Mouse (Mus musculus) thymus, adult 2 months (tissue): ENCODE data around the gene Gm49387. TPM values are rescaled to one million over a fixed set of nuclear protein-coding genes. Genes with fewer than 3 reads are reported as not detected.
A peak's percentile ranks its signal among the peaks of the same experiment; 100 is the strongest.

Experiments
- DNase-seq: peaks from one replicate; pipeline ENCODE4 v3.0.0; 2021
- H3K27ac ChIP-seq: fragments of 200-500 bp; 2 replicates; pipeline ENCODE4 v1.5.1; 2012; ENCODE audit warnings: low read length, control low read depth; ENCODE audit not compliant: control insufficient read depth, insufficient read depth
- H3K27me3 ChIP-seq: fragments of 200-500 bp; 2 replicates; pipeline ENCODE4 v1.6.1; 2012; ENCODE audit warnings: mild to moderate bottlenecking, low read length, moderate library complexity, mixed read lengths; ENCODE audit not compliant: control insufficient read depth, insufficient read depth
- H3K36me3 ChIP-seq: fragments of 200-500 bp; 2 replicates; pipeline ENCODE4 v1.6.1; 2012; ENCODE audit warnings: mild to moderate bottlenecking, low read length, moderate library complexity; ENCODE audit not compliant: control insufficient read depth, insufficient read depth
- H3K4me1 ChIP-seq: fragments of 200-500 bp; replicated peaks from 2 replicates; pipeline ENCODE4 v1.6.1; 2012; ENCODE audit warnings: low read length; ENCODE audit not compliant: control insufficient read depth, insufficient read depth
- H3K4me3 ChIP-seq: fragments of 200-500 bp; 2 replicates; pipeline ENCODE4 v1.5.1; 2012; ENCODE audit warnings: mild to moderate bottlenecking, low read length, control low read depth, moderate library complexity; ENCODE audit not compliant: control insufficient read depth, insufficient read depth
- CTCF ChIP-seq: fragments of 200-500 bp; IDR thresholded peaks from 2 replicates; pipeline ENCODE4 v1.5.1; 2012; ENCODE audit warnings: mild to moderate bottlenecking, control low read depth, low read length, moderate library complexity, borderline replicate concordance; ENCODE audit not compliant: control insufficient read depth, poor library complexity, insufficient read depth; ENCODE audit errors: extremely low read depth
- POLR2A ChIP-seq: fragments of 200-500 bp; IDR thresholded peaks from 2 replicates; pipeline ENCODE4 v1.6.1; 2012; ENCODE audit warnings: mild to moderate bottlenecking, low read length, control low read depth, moderate library complexity; ENCODE audit not compliant: control insufficient read depth, poor library complexity, insufficient read depth; ENCODE audit errors: extremely low read depth
- WGBS: fragments of 180-500 bp; shearing (Covaris S2); methylation state at CpG from one replicate; pipeline ENCODE4 v1.1.7; 2018; 5-methylcytosine and 5-hydroxymethylcytosine counted together
- polyA plus RNA-seq: library from polyadenylated mRNA; depleted of rRNA; stranded (reverse); fragments of >200 nt; gene quantifications from 2 replicates; pipeline ENCODE4 v1.2.3, GENCODE M21; 2012

The Gm49387 gene
- polyA plus RNA-seq, 1 experiment: not detected

- Histone ChIP-seq H3K27ac (peak overlapping the region; percentile 70), H3K4me3 (no peak overlapping the region), H3K27me3 (no peaks in the 10 kb centered on the region), H3K36me3 (peaks cover 63% of the 10 kb centered on the region), H3K4me1 (peaks cover 38% of the 10 kb centered on the region)
- no peak for DNase-seq
- TF ChIP-seq POLR2A (no peak), CTCF (no peak)
- 62% methylated on average over 7 of the region's 7 CpGs for WGBS
These were observed 115.5 kb downstream of the Gm49387 start for GRCm38 (mm10) chr14:31525040-31525810.

DNA sequence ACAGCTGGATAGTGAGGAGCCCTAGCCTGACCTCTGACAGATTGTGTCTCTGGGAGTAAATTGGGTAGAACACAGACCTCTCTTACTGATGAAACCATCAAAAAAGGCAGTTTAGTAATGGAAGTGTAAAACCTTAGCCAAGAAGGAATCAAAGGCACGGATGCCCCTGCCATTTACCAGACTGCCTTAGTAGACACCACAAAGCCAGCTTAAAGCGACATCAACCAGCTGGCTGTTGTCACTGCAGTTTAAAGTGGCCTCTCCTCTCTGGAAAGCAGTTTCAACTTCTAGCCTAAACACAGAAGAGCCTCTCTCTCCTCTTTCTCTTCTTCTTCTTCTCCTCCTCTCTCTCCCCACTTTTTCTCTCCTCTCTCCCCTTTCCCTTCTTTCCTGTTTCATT, 119.4 kb downstream of the Gm49387 start:
- Histone ChIP-seq H3K4me1 (peaks cover 44% of the 10 kb centered on the region), H3K36me3 (peaks cover 32% of the 10 kb centered on the region), H3K27me3 (no peaks in the 10 kb centered on the region), H3K27ac (peak overlapping the region; percentile 16; the same call in 1 of the 2 replicates), H3K4me3 (no peak overlapping the region)
- TF ChIP-seq POLR2A (no peak), CTCF (no peak)
- peak; percentile 58 for DNase-seq
- 13% methylated on average over 2 of the region's 2 CpGs for WGBS

GRCm38 (mm10) chr14:31519165-31519564, 121.5 kb downstream of the Gm49387 start:
- no peak overlapping the region for H3K27ac ChIP-seq
- TF ChIP-seq CTCF (no peak), POLR2A (no peak)
- H3K4me1 ChIP-seq: peaks cover 42% of the 10 kb centered on the region
- 53% methylated on average over 3 of the region's 3 CpGs for WGBS
- DNase-seq: no peak
- peaks cover 13% of the 10 kb centered on the region for H3K36me3 ChIP-seq
- no peak overlapping the region for H3K4me3 ChIP-seq
- H3K27me3 ChIP-seq: no peaks in the 10 kb centered on the region

DNA sequence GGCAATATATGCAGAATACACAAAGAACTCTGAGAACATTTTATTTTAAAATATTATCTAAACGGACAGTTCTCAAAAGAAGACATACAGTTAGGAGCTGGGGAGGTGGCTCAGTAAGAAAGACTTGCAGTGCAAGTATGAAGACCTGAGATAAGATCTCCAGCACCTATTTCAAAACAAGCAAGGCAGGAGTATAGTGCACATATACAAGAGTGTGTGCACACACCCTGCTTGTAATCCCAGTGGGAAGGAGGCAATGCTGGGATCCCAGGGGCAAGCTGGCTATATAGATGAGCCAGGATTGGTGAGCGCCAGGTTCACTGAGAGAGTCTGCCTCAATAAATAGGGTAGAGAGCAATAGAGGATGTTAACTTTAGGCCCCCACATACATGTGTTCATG, 124.8 kb downstream of the Gm49387 start:
- Histone ChIP-seq H3K4me1 (peaks cover 22% of the 10 kb centered on the region), H3K27me3 (no peaks in the 10 kb centered on the region), H3K36me3 (no peaks in the 10 kb centered on the region), H3K27ac (no peak overlapping the region), H3K4me3 (no peak overlapping the region)
- WGBS: 87% methylated on average over 2 of the region's 2 CpGs
- no peak for TF ChIP-seq POLR2A
- TF ChIP-seq CTCF: no peak
- no peak for DNase-seq

DNA sequence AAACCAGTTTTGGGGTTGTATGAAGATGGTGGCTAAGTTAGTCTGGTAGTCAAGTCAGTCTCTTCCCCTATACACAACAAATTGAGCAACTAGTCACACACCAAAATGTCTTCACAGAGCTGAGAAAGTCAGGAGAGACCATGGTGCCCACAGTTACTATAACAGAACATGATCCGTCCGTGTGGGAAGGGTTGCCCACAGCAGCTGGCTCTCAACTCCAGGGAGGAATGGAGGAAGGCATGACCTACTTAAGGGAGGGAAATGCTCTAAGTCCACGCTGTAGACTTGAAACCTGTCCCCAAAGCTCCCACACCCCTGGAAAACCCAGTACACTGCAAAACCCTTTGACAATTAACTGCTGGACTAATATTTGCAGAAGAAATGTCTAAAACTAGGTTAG, 130.4 kb downstream of the Gm49387 start:
- H3K27ac ChIP-seq: peak overlapping the region; percentile 8; the same call in 1 of the 2 replicates
- peaks cover 2% of the 10 kb centered on the region; the same call in 1 of the 2 replicates for H3K4me1 ChIP-seq
- no peaks in the 10 kb centered on the region for H3K27me3 ChIP-seq
- DNase-seq: no peak
- no peak overlapping the region for H3K4me3 ChIP-seq
- no peak for TF ChIP-seq CTCF
- TF ChIP-seq POLR2A: no peak
- peaks cover 50% of the 10 kb centered on the region for H3K36me3 ChIP-seq
- WGBS: 97% methylated on average over 3 of the region's 3 CpGs

- Histone ChIP-seq H3K4me1 (peaks cover 2% of the 10 kb centered on the region; the same call in 1 of the 2 replicates), H3K27me3 (no peaks in the 10 kb centered on the region), H3K36me3 (peaks cover 54% of the 10 kb centered on the region), H3K4me3 (no peak overlapping the region), H3K27ac (no peak overlapping the region)
- no peak for TF ChIP-seq POLR2A
- TF ChIP-seq CTCF: no peak
- DNase-seq: no peak
- WGBS: 92% methylated on average over 2 of the region's 2 CpGs
These were observed 130.8 kb downstream of the Gm49387 start for GRCm38 (mm10) chr14:31509911-31510310.

- peaks cover 2% of the 10 kb centered on the region; the same call in 1 of the 2 replicates for H3K4me1 ChIP-seq
- no peak overlapping the region for H3K4me3 ChIP-seq
- 96% methylated on average over 6 of the region's 6 CpGs for WGBS
- no peak for DNase-seq
- no peaks in the 10 kb centered on the region for H3K27me3 ChIP-seq
- H3K36me3 ChIP-seq: peaks cover 88% of the 10 kb centered on the region
- H3K27ac ChIP-seq: no peak overlapping the region
- TF ChIP-seq POLR2A: no peak
- TF ChIP-seq CTCF: no peak
These were observed 134.2 kb downstream of the Gm49387 start for GRCm38 (mm10) chr14:31506456-31506855.
